Mouse (Mus musculus) intestine, embryonic 14.5 days (tissue): ENCODE data around the gene Ywhab. TPM values are rescaled to one million over a fixed set of nuclear protein-coding genes. Genes with fewer than 3 reads are reported as not detected.

Experiments
- ATAC-seq: fragments of 200-750 bp; cut with Nextera tagmentation; replicated peaks from 2 replicates; pipeline ENCODE4 v1.8.0; 2017; ENCODE audit warnings: low read depth, moderate number of reproducible peaks, moderate TSS enrichment, moderate library complexity; ENCODE audit not compliant: low FRiP score, low TSS enrichment
- DNase-seq: peaks from one replicate; pipeline ENCODE4 v3.0.0-alpha.2; 2018; ENCODE audit warnings: low spot score
- H3K27ac ChIP-seq: fragments of 300-500 bp; sonication (generic); 2 replicates; pipeline ENCODE4 v1.5.1; 2014; ENCODE audit warnings: low read depth, mild to moderate bottlenecking, control low read depth
- H3K27me3 ChIP-seq: fragments of 300-500 bp; sonication (generic); replicated peaks from 2 replicates; pipeline ENCODE4 v1.6.1; 2014; ENCODE audit warnings: low read length, control low read depth; ENCODE audit not compliant: control insufficient read depth, insufficient read depth
- H3K36me3 ChIP-seq: fragments of 300-500 bp; sonication (generic); 2 replicates; pipeline ENCODE4 v1.6.1; 2014; ENCODE audit warnings: low read length, control low read depth; ENCODE audit not compliant: control insufficient read depth, insufficient read depth
- H3K4me1 ChIP-seq: fragments of 300-500 bp; sonication (generic); replicated peaks from 2 replicates; pipeline ENCODE4 v1.6.1; 2014; ENCODE audit warnings: low read length, control low read depth, mixed read lengths; ENCODE audit not compliant: control insufficient read depth, insufficient read depth
- H3K4me2 ChIP-seq: fragments of 300-500 bp; sonication (generic); 2 replicates; pipeline ENCODE4 v1.6.1; 2014; ENCODE audit warnings: low read length
- H3K4me3 ChIP-seq: fragments of 300-500 bp; sonication (generic); 2 replicates; pipeline ENCODE4 v1.5.1; 2014; ENCODE audit warnings: low read depth, low read length, control low read depth, mixed read lengths
- H3K9ac ChIP-seq: fragments of 300-500 bp; sonication (generic); 2 replicates; pipeline ENCODE4 v1.6.1; 2014; ENCODE audit warnings: mild to moderate bottlenecking, low read length
- H3K9me3 ChIP-seq: fragments of 300-500 bp; sonication (generic); 2 replicates; pipeline ENCODE4 v1.6.1; 2016; ENCODE audit warnings: low read length, control low read depth; ENCODE audit not compliant: control insufficient read depth
- WGBS: fragments of 180-500 bp; shearing (Covaris S2); extraction: QIAGEN DNeasy Blood & Tissue Kit; methylation state at CpG from one replicate; pipeline ENCODE4 v1.1.7; 2014; 5-methylcytosine and 5-hydroxymethylcytosine counted together
- polyA plus RNA-seq: library from polyadenylated mRNA; unstranded; fragments of >200 nt; fragmentation: Nextera tagmentation; extraction: Ambion mirVana; gene quantifications from 2 replicates; pipeline ENCODE4 v1.2.1, GENCODE M21; 2014

The Ywhab gene
- polyA plus RNA-seq, 1 experiment from 2014 or later, result 289 TPM

GRCm38 (mm10) chr2:164002637-164003036 is 7.9 kb downstream of the Ywhab start:
- DNase-seq, result no peak
- Histone ChIP-seq H3K4me3 (no peak overlapping the region), H3K4me2 (no peak overlapping the region), H3K27ac (no peak overlapping the region), H3K36me3 (peaks cover 9% of the 10 kb centered on the region; the same call in 1 of the 2 replicates), H3K27me3 (no peaks in the 10 kb centered on the region), H3K4me1 (peaks cover 15% of the 10 kb centered on the region), H3K9me3 (no peaks in the 10 kb centered on the region), H3K9ac (no peak overlapping the region)
- no peak for ATAC-seq
- 99% methylated on average over 3 of the region's 3 CpGs for WGBS

- no peak overlapping the region for H3K27ac ChIP-seq
- H3K36me3 ChIP-seq, result no peaks in the 10 kb centered on the region
- H3K4me2 ChIP-seq, result no peak overlapping the region
- H3K9me3 ChIP-seq, result no peaks in the 10 kb centered on the region
- H3K9ac ChIP-seq, result no peak overlapping the region
- peaks cover 13% of the 10 kb centered on the region for H3K4me1 ChIP-seq
- H3K27me3 ChIP-seq, result no peaks in the 10 kb centered on the region
- no peak overlapping the region for H3K4me3 ChIP-seq
- 82% methylated on average over 5 of the region's 5 CpGs for WGBS
- DNase-seq, result no peak
- no peak for ATAC-seq
Observed at GRCm38 (mm10) chr2:164004503-164004902, 9.7 kb downstream of the Ywhab start.

- no peaks in the 10 kb centered on the region for H3K27me3 ChIP-seq
- no peak overlapping the region for H3K9ac ChIP-seq
- H3K36me3 ChIP-seq, result peaks cover 6% of the 10 kb centered on the region; the same call in 1 of the 2 replicates
- no peak overlapping the region for H3K27ac ChIP-seq
- peaks cover 10% of the 10 kb centered on the region for H3K4me1 ChIP-seq
- DNase-seq (no peak), ATAC-seq (no peak)
- no peak overlapping the region; the same call in 1 of the 2 replicates for H3K4me2 ChIP-seq
- WGBS, result 49% methylated on average over 10 of the region's 10 CpGs
- no peak overlapping the region for H3K4me3 ChIP-seq
- H3K9me3 ChIP-seq, result no peaks in the 10 kb centered on the region
Observed at GRCm38 (mm10) chr2:164006932-164007331, 12.2 kb downstream of the Ywhab start.

- Histone ChIP-seq H3K4me1 (peaks cover 10% of the 10 kb centered on the region), H3K4me2 (no peak overlapping the region), H3K9ac (no peak overlapping the region), H3K4me3 (no peak overlapping the region), H3K36me3 (peaks cover 12% of the 10 kb centered on the region), H3K27me3 (no peaks in the 10 kb centered on the region), H3K9me3 (no peaks in the 10 kb centered on the region), H3K27ac (no peak overlapping the region)
- WGBS, result 86% methylated on average over 7 of the region's 8 CpGs
- DNase-seq, result no peak
- no peak for ATAC-seq
Observed at GRCm38 (mm10) chr2:164007547-164007946, 12.8 kb downstream of the Ywhab start.

GRCm38 (mm10) chr2:164007987-164008545 is 13.3 kb downstream of the Ywhab start:
- no peak for DNase-seq
- Histone ChIP-seq H3K9me3 (no peaks in the 10 kb centered on the region), H3K4me2 (no peak overlapping the region), H3K27ac (no peak overlapping the region), H3K9ac (no peak overlapping the region), H3K4me1 (peaks cover 10% of the 10 kb centered on the region), H3K27me3 (no peaks in the 10 kb centered on the region), H3K36me3 (peaks cover 17% of the 10 kb centered on the region), H3K4me3 (no peak overlapping the region)
- WGBS, result 82% methylated on average over 2 of the region's 2 CpGs
- no peak for ATAC-seq

GRCm38 (mm10) chr2:164009227-164009626 is 14.5 kb downstream of the Ywhab start:
- Histone ChIP-seq H3K27me3 (no peaks in the 10 kb centered on the region), H3K9ac (no peak overlapping the region), H3K27ac (no peak overlapping the region), H3K4me2 (no peak overlapping the region), H3K4me3 (no peak overlapping the region), H3K36me3 (peaks cover 29% of the 10 kb centered on the region), H3K9me3 (no peaks in the 10 kb centered on the region), H3K4me1 (peaks cover 10% of the 10 kb centered on the region; the same call in 1 of the 2 replicates)
- ATAC-seq (no peak), DNase-seq (no peak)
- 89% methylated on average over 6 of the region's 6 CpGs for WGBS

GRCm38 (mm10) chr2:164010496-164010895 is 15.7 kb downstream of the Ywhab start:
- DNase-seq (no peak), ATAC-seq (no peak)
- Histone ChIP-seq H3K36me3 (peaks cover 42% of the 10 kb centered on the region), H3K27ac (no peak overlapping the region), H3K4me2 (no peak overlapping the region), H3K9me3 (no peaks in the 10 kb centered on the region), H3K4me1 (peaks cover 6% of the 10 kb centered on the region; the same call in 1 of the 2 replicates), H3K9ac (no peak overlapping the region), H3K27me3 (no peaks in the 10 kb centered on the region), H3K4me3 (no peak overlapping the region)
- WGBS, result 82% methylated on average over 5 of the region's 5 CpGs

GRCm38 (mm10) chr2:164010944-164011343 is 16.2 kb downstream of the Ywhab start:
- Histone ChIP-seq H3K27me3 (no peaks in the 10 kb centered on the region), H3K9ac (no peak overlapping the region), H3K9me3 (no peaks in the 10 kb centered on the region), H3K27ac (no peak overlapping the region), H3K4me1 (peaks cover 3% of the 10 kb centered on the region; the same call in 1 of the 2 replicates), H3K4me3 (no peak overlapping the region), H3K36me3 (peaks cover 46% of the 10 kb centered on the region), H3K4me2 (no peak overlapping the region)
- DNase-seq, result no peak
- 92% methylated on average over 3 of the region's 3 CpGs for WGBS
- ATAC-seq, result no peak

- Histone ChIP-seq H3K27me3 (no peaks in the 10 kb centered on the region), H3K4me2 (no peak overlapping the region), H3K4me3 (no peak overlapping the region), H3K9me3 (no peaks in the 10 kb centered on the region), H3K4me1 (no peaks in the 10 kb centered on the region), H3K36me3 (peaks cover 84% of the 10 kb centered on the region), H3K27ac (no peak overlapping the region), H3K9ac (no peak overlapping the region)
- DNase-seq, result no peak
- no peak for ATAC-seq
- 94% methylated on average over 16 of the region's 16 CpGs for WGBS
Observed at GRCm38 (mm10) chr2:164015304-164015703, 20.5 kb downstream of the Ywhab start.
